Mouse (Mus musculus): Measurements from ENCODE around the gene Rpl36. TPM values are rescaled to one million over a fixed set of nuclear protein-coding genes. Genes with fewer than 3 reads are reported as not detected.
A peak's percentile ranks its signal among the peaks of the same experiment; 100 is the strongest.
"Not testable (repeated sequence)": the region's sequence is repeated elsewhere in the genome, so short reads cannot be mapped to it uniquely, and the experiment has no call there.

Gene Rpl36
- polyA plus RNA-seq, 1 experiment: 414 TPM

GRCm38 (mm10) chr17:56611861-56612564 lies 1.2 kb upstream of the Rpl36 start:
- Histone ChIP-seq H3K27ac (ENCODE audit: control insufficient read depth, insufficient read depth, low read depth, low read length, poor library complexity) (no peak overlapping the region), H3K4me3 (replicated peaks; ENCODE audit: control insufficient read depth, low read depth, low read length) (peak overlapping the region; percentile 19), H3K4me1 (ENCODE audit: control insufficient read depth, insufficient read depth, low read length) (peaks cover 6% of the 10 kb centered on the region; the same call in 1 of the 2 replicates)
- 31% methylated on average over 14 of the region's 14 CpGs for WGBS
- TF ChIP-seq POLR2A (IDR thresholded peaks at IDR 0.05; ENCODE audit: borderline replicate concordance, control insufficient read depth, low read depth, low read length) (no peak), CTCF (IDR thresholded peaks at IDR 0.05; ENCODE audit: control insufficient read depth, insufficient read depth, low read length) (no peak)

DNA sequence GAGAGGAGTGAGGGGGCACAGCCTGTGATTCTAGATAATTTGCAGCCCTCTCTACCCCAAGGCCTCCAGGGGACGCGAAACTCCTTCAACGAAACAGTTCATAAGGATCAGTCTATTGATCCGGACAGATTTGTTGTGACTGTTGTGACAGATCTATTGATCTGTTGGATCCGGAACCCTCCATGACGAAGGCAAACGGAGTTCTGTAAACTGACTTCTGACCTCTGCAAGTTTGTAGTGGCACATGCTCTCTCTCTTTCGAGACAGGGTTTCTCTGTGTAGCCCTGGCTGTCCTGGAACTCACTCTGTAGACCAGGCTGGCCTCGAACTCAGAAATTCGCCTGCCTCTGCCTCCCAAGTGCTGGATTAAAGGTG lies 664 bp upstream of the Rpl36 start:
- not testable (repeated sequence) for H3K27ac ChIP-seq (ENCODE audit: control insufficient read depth, insufficient read depth, low read depth, low read length, poor library complexity); H3K4me3 ChIP-seq (replicated peaks; ENCODE audit: control insufficient read depth, low read depth, low read length); H3K4me1 ChIP-seq (ENCODE audit: control insufficient read depth, insufficient read depth, low read length)
- WGBS: 84% methylated on average over 10 of the region's 10 CpGs

- Histone ChIP-seq H3K4me3 (replicated peaks; ENCODE audit: control insufficient read depth, low read depth, low read length) (peak overlapping the region; percentile 77), H3K27ac (ENCODE audit: control insufficient read depth, insufficient read depth, low read depth, low read length, poor library complexity) (peak overlapping the region; percentile 79; the same call in 1 of the 2 replicates)
- not testable (repeated sequence) for H3K4me1 ChIP-seq (ENCODE audit: control insufficient read depth, insufficient read depth, low read length)
- WGBS: under 1% methylated on average over 26 of the region's 26 CpGs
These were observed 677 bp downstream of the Rpl36 start for GRCm38 (mm10) chr17:56613893-56614292.

GRCm38 (mm10) chr17:56614391-56615135 lies 1.3 kb downstream of the Rpl36 start:
- TF ChIP-seq CTCF (IDR thresholded peaks at IDR 0.05; ENCODE audit: control insufficient read depth, insufficient read depth, low read length): no peak
- no peak for TF ChIP-seq POLR2A (IDR thresholded peaks at IDR 0.05; ENCODE audit: borderline replicate concordance, control insufficient read depth, low read depth, low read length)

GRCm38 (mm10) chr17:56615136-56615784 lies 2.0 kb downstream of the Rpl36 start:
- WGBS: 74% methylated on average over 11 of the region's 11 CpGs
- TF ChIP-seq CTCF (IDR thresholded peaks at IDR 0.05; ENCODE audit: control insufficient read depth, insufficient read depth, low read length) (no peak), POLR2A (IDR thresholded peaks at IDR 0.05; ENCODE audit: borderline replicate concordance, control insufficient read depth, low read depth, low read length) (no peak)
- H3K4me3 ChIP-seq (replicated peaks; ENCODE audit: control insufficient read depth, low read depth, low read length): no peak overlapping the region
- peaks cover 5% of the 10 kb centered on the region; the same call in 1 of the 2 replicates for H3K4me1 ChIP-seq (ENCODE audit: control insufficient read depth, insufficient read depth, low read length)
- no peak overlapping the region for H3K27ac ChIP-seq (ENCODE audit: control insufficient read depth, insufficient read depth, low read depth, low read length, poor library complexity)

More at GRCm38 (mm10) chr17:56614391-56615135, 1.3 kb downstream of the Rpl36 start:
- WGBS: 24% methylated on average over 14 of the region's 14 CpGs
- Histone ChIP-seq H3K4me3 (replicated peaks; ENCODE audit: control insufficient read depth, low read depth, low read length) (peak overlapping the region; percentile 77), H3K27ac (ENCODE audit: control insufficient read depth, insufficient read depth, low read depth, low read length, poor library complexity) (no peak overlapping the region), H3K4me1 (ENCODE audit: control insufficient read depth, insufficient read depth, low read length) (peaks cover 5% of the 10 kb centered on the region; the same call in 1 of the 2 replicates)

DNA sequence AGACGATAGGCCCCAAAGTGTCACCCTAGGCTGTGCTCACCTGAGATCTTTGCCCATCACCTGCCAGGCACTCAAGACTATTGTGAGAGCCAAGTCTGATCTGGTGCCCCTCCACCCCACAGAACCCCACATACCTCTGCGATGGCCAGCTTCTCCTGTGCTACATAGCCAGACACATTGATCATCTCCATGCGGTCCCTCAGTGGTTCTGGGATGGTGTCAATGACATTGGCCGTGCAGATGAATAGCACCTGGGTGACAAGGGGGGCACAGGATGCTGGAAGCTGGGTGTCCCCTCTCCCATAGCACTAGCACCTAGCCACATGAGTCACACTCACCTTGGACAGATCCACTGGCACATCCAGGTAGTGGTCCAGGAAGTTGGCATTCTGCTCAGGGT lies 2.6 kb downstream of the Rpl36 start:
- Histone ChIP-seq H3K4me1 (ENCODE audit: control insufficient read depth, insufficient read depth, low read length) (peaks cover 5% of the 10 kb centered on the region; the same call in 1 of the 2 replicates), H3K27ac (ENCODE audit: control insufficient read depth, insufficient read depth, low read depth, low read length, poor library complexity) (no peak overlapping the region), H3K4me3 (replicated peaks; ENCODE audit: control insufficient read depth, low read depth, low read length) (no peak overlapping the region)
- no peak for TF ChIP-seq CTCF (IDR thresholded peaks at IDR 0.05; ENCODE audit: control insufficient read depth, insufficient read depth, low read length)
- TF ChIP-seq POLR2A (IDR thresholded peaks at IDR 0.05; ENCODE audit: borderline replicate concordance, control insufficient read depth, low read depth, low read length): no peak
- 85% methylated on average over 4 of the region's 4 CpGs for WGBS

GRCm38 (mm10) chr17:56616725-56617124 lies 3.5 kb downstream of the Rpl36 start:
- no peak overlapping the region for H3K27ac ChIP-seq (ENCODE audit: control insufficient read depth, insufficient read depth, low read depth, low read length, poor library complexity)
- 91% methylated on average over 3 of the region's 3 CpGs for WGBS
- peaks cover 5% of the 10 kb centered on the region; the same call in 1 of the 2 replicates for H3K4me1 ChIP-seq (ENCODE audit: control insufficient read depth, insufficient read depth, low read length)
- H3K4me3 ChIP-seq (replicated peaks; ENCODE audit: control insufficient read depth, low read depth, low read length): no peak overlapping the region
- no peak for TF ChIP-seq CTCF (IDR thresholded peaks at IDR 0.05; ENCODE audit: control insufficient read depth, insufficient read depth, low read length)
- TF ChIP-seq POLR2A (IDR thresholded peaks at IDR 0.05; ENCODE audit: borderline replicate concordance, control insufficient read depth, low read depth, low read length): no peak

- no peak for TF ChIP-seq CTCF (IDR thresholded peaks at IDR 0.05; ENCODE audit: control insufficient read depth, insufficient read depth, low read length)
- TF ChIP-seq POLR2A (IDR thresholded peaks at IDR 0.05; ENCODE audit: borderline replicate concordance, control insufficient read depth, low read depth, low read length): no peak
- peaks cover 3% of the 10 kb centered on the region; the same call in 1 of the 2 replicates for H3K4me1 ChIP-seq (ENCODE audit: control insufficient read depth, insufficient read depth, low read length)
- WGBS: 88% methylated on average over 8 of the region's 8 CpGs
- H3K4me3 ChIP-seq (replicated peaks; ENCODE audit: control insufficient read depth, low read depth, low read length): no peak overlapping the region
- no peak overlapping the region for H3K27ac ChIP-seq (ENCODE audit: control insufficient read depth, insufficient read depth, low read depth, low read length, poor library complexity)
These were observed 4.4 kb downstream of the Rpl36 start for GRCm38 (mm10) chr17:56617628-56618027.
